Mouse (Mus musculus) right cerebral cortex, adult 18-20 months (tissue): Measurements from ENCODE around the gene Kdsr.

Experiments used
- DNase-seq: peaks from one replicate; pipeline ENCODE4 v3.0.0; 2022; ENCODE audit warnings: mixed read lengths

Kdsr gene

DNA sequence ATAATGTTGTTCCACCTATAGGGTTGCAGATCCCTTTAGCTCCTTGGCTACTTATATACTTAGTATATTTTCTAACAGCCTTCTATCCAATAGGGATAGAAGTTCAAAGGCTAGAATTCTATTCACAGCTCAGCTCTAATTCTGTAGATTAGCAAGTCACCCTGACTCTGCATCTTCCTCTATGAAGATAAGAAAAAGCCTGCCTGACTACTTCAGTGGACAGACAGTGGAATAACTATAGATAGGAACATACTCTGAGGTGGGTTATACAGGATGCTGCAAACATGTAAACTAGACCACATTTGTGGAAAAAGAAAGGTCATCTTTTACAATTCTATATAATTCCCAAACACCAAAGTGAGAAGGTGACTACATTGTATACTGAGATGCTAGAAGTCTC, 66.9 kb downstream of the Kdsr start:
- DNase-seq, result no peak

DNA sequence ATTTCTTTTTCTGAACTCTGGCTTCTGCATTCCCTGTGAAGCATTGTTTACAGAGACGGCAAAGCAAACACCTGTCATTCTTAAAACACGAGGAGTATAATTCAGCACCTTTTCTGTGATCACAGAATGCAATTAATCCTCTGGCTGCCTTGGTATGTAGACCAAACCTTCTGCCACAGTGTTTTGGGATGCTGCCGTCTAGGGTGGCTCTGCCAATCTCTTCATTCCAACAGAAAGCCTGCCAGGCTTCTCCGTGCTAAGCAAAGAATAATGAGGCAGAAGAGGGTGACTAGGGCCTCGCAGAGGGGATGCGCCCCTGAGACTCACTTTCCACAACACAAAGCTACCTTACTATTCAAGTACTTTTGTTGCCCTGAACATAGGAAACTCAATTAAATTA, 68.6 kb downstream of the Kdsr start:
- no peak for DNase-seq

DNA sequence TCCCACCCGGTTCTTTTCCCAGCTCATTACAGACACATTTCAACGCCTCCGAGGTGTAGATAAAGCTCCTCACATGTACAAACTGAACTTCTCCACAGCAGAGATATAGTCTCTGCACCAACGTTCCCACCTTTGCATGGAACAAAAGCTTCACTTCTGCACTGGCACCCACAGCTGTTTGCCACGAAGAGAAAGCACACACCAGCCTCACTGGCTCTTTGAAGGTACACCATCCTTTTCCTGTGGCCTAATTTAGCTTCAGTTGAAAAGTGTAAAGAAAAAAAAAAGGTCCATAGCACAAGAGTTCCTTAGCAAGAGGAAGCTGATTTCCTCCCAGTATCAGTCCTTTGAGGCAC, 71.4 kb downstream of the Kdsr start:
- peak; percentile 17 for DNase-seq

- DNase-seq, result peak; percentile 26
These were observed 71.9 kb downstream of the Kdsr start for GRCm38 (mm10) chr1:106687435-106688160.

GRCm38 (mm10) chr1:106685702-106686101, 73.8 kb downstream of the Kdsr start:
- DNase-seq, result no peak

GRCm38 (mm10) chr1:106684546-106684945, 75.0 kb downstream of the Kdsr start:
- DNase-seq, result no peak

DNA sequence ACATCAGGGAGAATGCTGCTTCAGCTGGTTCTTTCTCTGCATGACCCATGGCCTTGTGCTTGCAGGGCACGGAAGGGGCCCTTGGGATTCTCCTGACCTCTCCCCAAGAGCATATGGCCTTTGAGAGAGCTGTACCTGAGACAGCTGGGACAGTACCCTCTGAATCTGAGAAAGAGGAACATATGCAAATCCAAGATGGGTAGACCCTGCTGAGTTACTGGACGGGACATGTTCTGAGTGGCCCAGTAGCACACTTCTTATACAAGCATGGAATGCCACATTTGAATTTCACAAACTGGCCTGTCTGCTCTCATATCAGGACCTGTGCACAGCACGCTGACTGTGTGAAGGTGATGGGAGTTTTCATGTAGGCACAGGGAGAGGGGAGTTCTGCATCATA, 76.7 kb downstream of the Kdsr start:
- no peak for DNase-seq

GRCm38 (mm10) chr1:106679800-106680515, 79.6 kb downstream of the Kdsr start:
- no peak for DNase-seq

DNA sequence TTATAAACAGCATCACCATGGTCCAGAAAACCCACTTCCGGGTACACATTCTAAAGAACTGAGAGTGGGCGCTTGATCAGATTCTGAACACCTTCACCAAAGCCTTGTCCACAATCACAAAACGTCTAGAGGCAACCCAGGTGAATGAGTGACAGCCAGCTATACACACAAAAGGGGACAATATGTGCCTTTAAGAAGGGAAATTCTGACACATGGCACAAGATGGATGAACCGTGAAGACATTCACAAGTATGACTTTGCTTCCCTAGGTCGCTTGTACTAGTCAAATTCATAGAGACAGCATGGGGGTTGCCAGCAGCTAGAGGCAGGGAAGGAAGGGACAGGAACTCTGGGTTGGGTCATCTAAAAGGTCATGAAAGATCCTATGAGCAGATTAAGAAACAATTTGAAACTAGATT, 81.5 kb downstream of the Kdsr start:
- no peak for DNase-seq
